Mouse (Mus musculus) midbrain, embryonic 10.5 days (tissue): Measurements from ENCODE around the gene Strc. TPM values are rescaled to one million over a fixed set of nuclear protein-coding genes. Genes with fewer than 3 reads are reported as not detected.

ENCODE experiments used
- DNase-seq: peaks from one replicate; pipeline ENCODE4 v3.0.0-alpha.2; 2017; ENCODE audit warnings: low spot score
- H3K27ac ChIP-seq: fragments of 300-500 bp; sonication (generic); replicated peaks from 2 replicates; pipeline ENCODE4 v1.5.1; 2016; ENCODE audit warnings: mild to moderate bottlenecking
- H3K27me3 ChIP-seq: fragments of 300-500 bp; sonication (generic); 2 replicates; pipeline ENCODE4 v1.6.1; 2016; ENCODE audit warnings: low read depth, mild to moderate bottlenecking; ENCODE audit not compliant: poor library complexity, severe bottlenecking
- H3K36me3 ChIP-seq: fragments of 300-500 bp; sonication (generic); 2 replicates; pipeline ENCODE4 v1.6.1; 2016; ENCODE audit warnings: mild to moderate bottlenecking, moderate library complexity
- H3K4me1 ChIP-seq: fragments of 300-500 bp; sonication (generic); 2 replicates; pipeline ENCODE4 v1.6.1; 2016
- H3K4me3 ChIP-seq: fragments of 300-500 bp; sonication (generic); 2 replicates; pipeline ENCODE4 v1.5.1; 2016; ENCODE audit warnings: mild to moderate bottlenecking, moderate library complexity
- H3K9me3 ChIP-seq: fragments of 300-500 bp; sonication (generic); replicated peaks from 2 replicates; pipeline ENCODE4 v1.6.1; 2016; ENCODE audit warnings: mild to moderate bottlenecking
- WGBS: fragments of 180-500 bp; shearing (Covaris S2); methylation state at CpG from one replicate; pipeline ENCODE4 v1.1.7; 2016; 5-methylcytosine and 5-hydroxymethylcytosine counted together
- polyA plus RNA-seq: library from polyadenylated mRNA; unstranded; fragments of >200 nt; fragmentation: Nextera tagmentation; extraction: Ambion mirVana; gene quantifications from 2 replicates; pipeline ENCODE4 v1.2.1, GENCODE M21; 2016

Strc gene
- polyA plus RNA-seq, 1 experiment from 2014 or later = not detected

GRCm38 (mm10) chr2:121339057-121339456 lies 47.9 kb downstream of the Strc start:
- H3K27me3 ChIP-seq = no peaks in the 10 kb centered on the region
- H3K36me3 ChIP-seq = peaks cover 23% of the 10 kb centered on the region
- no peak overlapping the region for H3K4me3 ChIP-seq
- H3K27ac ChIP-seq = no peak overlapping the region
- H3K4me1 ChIP-seq = no peaks in the 10 kb centered on the region
- H3K9me3 ChIP-seq = no peaks in the 10 kb centered on the region
- DNase-seq = no peak

- WGBS = 95% methylated on average over 2 of the region's 2 CpGs
- H3K36me3 ChIP-seq = peaks cover 9% of the 10 kb centered on the region
- no peak for DNase-seq
Observed at GRCm38 (mm10) chr2:121329492-121329891, 57.5 kb downstream of the Strc start.

GRCm38 (mm10) chr2:121323693-121324470 lies 63.1 kb downstream of the Strc start:
- 89% methylated on average over 10 of the region's 10 CpGs for WGBS
- no peaks in the 10 kb centered on the region for H3K4me1 ChIP-seq
- no peaks in the 10 kb centered on the region for H3K9me3 ChIP-seq
- no peaks in the 10 kb centered on the region for H3K27me3 ChIP-seq
- H3K4me3 ChIP-seq = no peak overlapping the region
- peaks cover 16% of the 10 kb centered on the region; the same call in 1 of the 2 replicates for H3K36me3 ChIP-seq
- DNase-seq = no peak
- H3K27ac ChIP-seq = no peak overlapping the region

More at GRCm38 (mm10) chr2:121329492-121329891, 57.5 kb downstream of the Strc start:
- H3K9me3 ChIP-seq = no peaks in the 10 kb centered on the region
- H3K4me1 ChIP-seq = no peaks in the 10 kb centered on the region
- no peak overlapping the region for H3K4me3 ChIP-seq
- H3K27me3 ChIP-seq = no peaks in the 10 kb centered on the region
- H3K27ac ChIP-seq = no peak overlapping the region

GRCm38 (mm10) chr2:121323041-121323440 lies 63.9 kb downstream of the Strc start:
- Histone ChIP-seq H3K9me3 (no peaks in the 10 kb centered on the region), H3K27me3 (no peaks in the 10 kb centered on the region), H3K36me3 (peaks cover 16% of the 10 kb centered on the region; the same call in 1 of the 2 replicates), H3K27ac (no peak overlapping the region), H3K4me1 (no peaks in the 10 kb centered on the region), H3K4me3 (no peak overlapping the region)
- 91% methylated on average over 10 of the region's 10 CpGs for WGBS
- no peak for DNase-seq

GRCm38 (mm10) chr2:121316278-121316677 lies 70.7 kb downstream of the Strc start:
- Histone ChIP-seq H3K4me1 (no peaks in the 10 kb centered on the region), H3K4me3 (no peak overlapping the region), H3K27me3 (no peaks in the 10 kb centered on the region), H3K27ac (no peak overlapping the region), H3K36me3 (peaks cover 21% of the 10 kb centered on the region; the same call in 1 of the 2 replicates), H3K9me3 (no peaks in the 10 kb centered on the region)
- DNase-seq = no peak
- 83% methylated on average over 8 of the region's 8 CpGs for WGBS

Other genes with a start within 250 kb of the Strc start
- gene Adal, start 246.7 kb downstream of the Strc start, polyA plus RNA-seq = 29.6 and 34.0 TPM in 2 replicates
- 21.9 and 22.8 TPM in 2 replicates for gene Lcmt2, start 246.5 kb downstream of the Strc start, polyA plus RNA-seq
- 81.2 and 84.2 TPM in 2 replicates for gene Tubgcp4, start 216.5 kb downstream of the Strc start, polyA plus RNA-seq
- gene Zscan29, start 216.0 kb downstream of the Strc start, polyA plus RNA-seq = 13.2 and 13.8 TPM in 2 replicates
- 115 and 146 TPM in 2 replicates for gene Trp53bp1, start 115.8 kb downstream of the Strc start, polyA plus RNA-seq
- 7.8 and 11.4 TPM in 2 replicates for gene Map1a, start 97.6 kb downstream of the Strc start, polyA plus RNA-seq
- gene Ppip5k1, start 31.8 kb downstream of the Strc start, polyA plus RNA-seq = 11.2 and 11.4 TPM in 2 replicates
- 1.5 and 3.9 TPM in 2 replicates for gene Ckmt1, start 29.5 kb downstream of the Strc start, polyA plus RNA-seq
- gene Pdia3, start 26.6 kb upstream of the Strc start, polyA plus RNA-seq = 549 and 624 TPM in 2 replicates
- gene Catsper2, start 26.6 kb upstream of the Strc start, polyA plus RNA-seq = 2.7 and 4.1 TPM in 2 replicates
- gene Ell3, start 57.1 kb upstream of the Strc start, polyA plus RNA-seq = 2.2 and 2.5 TPM in 2 replicates
- gene Serf2, start 62.0 kb upstream of the Strc start, polyA plus RNA-seq = 488 and 493 TPM in 2 replicates
- gene Hypk, start 66.1 kb upstream of the Strc start, polyA plus RNA-seq = 125 and 129 TPM in 2 replicates
- 0.28 and 0.88 TPM in 2 replicates for gene Serinc4, start 69.6 kb upstream of the Strc start, polyA plus RNA-seq
- gene Mfap1b, start 86.9 kb upstream of the Strc start, polyA plus RNA-seq = 53.2 and 57.2 TPM in 2 replicates
- 26.4 and 29.0 TPM in 2 replicates for gene Mfap1a, start 119.5 kb upstream of the Strc start, polyA plus RNA-seq
- 13.0 and 14.0 TPM in 2 replicates for gene Wdr76, start 119.6 kb upstream of the Strc start, polyA plus RNA-seq